Mouse (Mus musculus) testis, adult 2 months (tissue): ENCODE measurements around the gene St6galnac3. TPM values are rescaled to one million over a fixed set of nuclear protein-coding genes. Genes with fewer than 3 reads are reported as not detected.

Experiments
- H3K27ac ChIP-seq: fragments of 200-500 bp; 2 replicates; pipeline ENCODE4 v1.5.1; 2012; ENCODE audit warnings: low read depth, low read length; ENCODE audit not compliant: control insufficient read depth, insufficient read depth
- H3K27me3 ChIP-seq: fragments of 200-500 bp; 2 replicates; pipeline ENCODE4 v1.6.1; 2012; ENCODE audit warnings: mild to moderate bottlenecking, low read length, moderate library complexity; ENCODE audit not compliant: control insufficient read depth, insufficient read depth
- H3K36me3 ChIP-seq: fragments of 200-500 bp; 2 replicates; pipeline ENCODE4 v1.6.1; 2012; ENCODE audit warnings: mild to moderate bottlenecking, low read length; ENCODE audit not compliant: control insufficient read depth, insufficient read depth
- H3K4me1 ChIP-seq: fragments of 200-500 bp; 2 replicates; pipeline ENCODE4 v1.6.1; 2012; ENCODE audit warnings: low read length; ENCODE audit not compliant: control insufficient read depth, insufficient read depth
- H3K4me3 ChIP-seq: fragments of 200-500 bp; 2 replicates; pipeline ENCODE4 v1.5.1; 2012; ENCODE audit warnings: low read depth, mild to moderate bottlenecking, low read length, moderate library complexity, mixed read lengths; ENCODE audit not compliant: control insufficient read depth
- CTCF ChIP-seq: fragments of 200-500 bp; IDR thresholded peaks from 2 replicates; pipeline ENCODE4 v1.5.1; 2012; ENCODE audit warnings: low read depth, mild to moderate bottlenecking, inconsistent platforms, low read length, moderate library complexity; ENCODE audit not compliant: control insufficient read depth, insufficient read depth, insufficient replicate concordance
- POLR2A ChIP-seq: fragments of 200-500 bp; IDR thresholded peaks from 2 replicates; pipeline ENCODE4 v1.6.1; 2012; ENCODE audit warnings: low read depth, mild to moderate bottlenecking, inconsistent platforms, low read length, moderate library complexity; ENCODE audit not compliant: control insufficient read depth
- polyA plus RNA-seq: library from polyadenylated mRNA; depleted of rRNA; stranded (reverse); fragments of >200 nt; gene quantifications from 2 replicates; pipeline ENCODE4 v1.2.3, GENCODE M21; 2012; rRNA removed

The St6galnac3 gene
- 2.1 and 2.2 TPM in 2 replicates for polyA plus RNA-seq

DNA sequence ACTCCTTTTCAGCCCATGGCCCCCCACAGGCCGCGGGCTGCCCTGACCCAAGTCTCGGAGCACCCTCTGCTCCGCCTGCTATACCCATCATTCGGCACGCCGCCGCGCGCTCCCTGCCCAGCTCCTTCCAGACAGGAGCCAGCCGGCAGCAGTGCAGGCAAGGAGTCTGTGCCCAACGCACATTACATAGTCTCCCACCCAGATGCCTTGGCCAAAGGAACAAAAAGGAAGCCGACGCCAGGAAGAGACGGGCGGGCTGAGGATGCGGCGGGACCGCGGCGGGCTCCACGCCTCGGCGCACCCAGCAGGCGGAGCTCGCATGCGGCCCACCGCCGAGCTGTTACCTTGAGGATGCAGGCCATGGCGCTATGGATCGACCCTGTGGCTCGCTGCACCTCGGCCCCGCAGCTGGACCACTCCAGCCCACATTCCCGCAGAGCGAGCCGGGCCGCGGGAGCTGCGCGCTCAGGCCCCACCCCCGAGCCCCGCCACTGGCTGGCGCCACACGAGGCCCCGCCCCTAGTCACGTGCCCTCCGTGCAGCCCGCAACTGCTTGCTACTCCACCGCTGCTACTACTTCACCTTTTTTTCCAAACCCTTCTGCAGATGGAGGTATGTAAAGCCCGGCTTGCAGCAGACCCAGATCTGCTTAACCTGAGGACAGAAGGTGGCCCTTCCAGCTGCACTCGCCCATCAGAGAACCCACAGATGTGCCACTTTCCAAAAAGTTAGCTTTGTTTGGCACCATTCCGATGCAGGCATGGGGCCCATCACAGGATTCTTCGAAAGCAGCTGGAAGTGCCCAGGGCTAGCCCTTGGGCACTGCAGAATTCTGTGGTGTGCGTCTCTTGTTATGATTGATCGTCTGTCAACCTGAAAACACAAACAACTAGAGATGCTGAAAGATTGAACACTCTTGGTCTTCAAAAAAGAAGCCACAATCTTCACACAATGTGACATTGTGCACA, at the start of gene St6galnac3:
TSS of gene St6galnac3 (minus strand) at position 474 of the 968 bp plus-strand sequence.
- Histone ChIP-seq H3K4me1 (peaks cover 12% of the 10 kb centered on the region), H3K4me3 (peak within 1 kb of the TSS; percentile 87), H3K36me3 (no peaks in the 10 kb centered on the region), H3K27ac (no peak within 1 kb of the TSS), H3K27me3 (no peaks in the 10 kb centered on the region)
- TF ChIP-seq CTCF = no peak
- TF ChIP-seq POLR2A = no peak

DNA sequence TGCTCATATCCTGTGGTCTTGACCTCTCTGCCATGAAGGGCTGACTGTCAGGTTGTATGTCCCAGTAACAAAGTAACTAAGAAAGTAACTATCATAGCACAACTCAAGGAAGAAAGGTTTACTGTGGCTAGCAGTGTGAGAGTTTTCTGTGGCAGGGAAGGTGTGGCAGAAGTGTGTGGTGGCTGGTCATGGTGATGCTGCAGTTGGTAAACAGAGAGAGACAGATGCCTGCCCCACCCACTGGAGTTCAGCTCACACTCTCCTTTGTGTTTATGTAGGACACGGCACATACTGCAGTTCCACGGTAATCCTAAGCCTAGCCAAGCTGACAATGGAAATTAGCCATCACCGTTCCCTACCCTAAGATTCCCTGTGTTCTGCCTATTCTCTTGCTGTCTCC, 49.6 kb upstream of the St6galnac3 start:
- Histone ChIP-seq H3K4me1 (no peaks in the 10 kb centered on the region), H3K4me3 (no peak overlapping the region), H3K27ac (no peak overlapping the region), H3K36me3 (no peaks in the 10 kb centered on the region), H3K27me3 (no peaks in the 10 kb centered on the region)
- no peak for TF ChIP-seq POLR2A
- TF ChIP-seq CTCF = no peak

DNA sequence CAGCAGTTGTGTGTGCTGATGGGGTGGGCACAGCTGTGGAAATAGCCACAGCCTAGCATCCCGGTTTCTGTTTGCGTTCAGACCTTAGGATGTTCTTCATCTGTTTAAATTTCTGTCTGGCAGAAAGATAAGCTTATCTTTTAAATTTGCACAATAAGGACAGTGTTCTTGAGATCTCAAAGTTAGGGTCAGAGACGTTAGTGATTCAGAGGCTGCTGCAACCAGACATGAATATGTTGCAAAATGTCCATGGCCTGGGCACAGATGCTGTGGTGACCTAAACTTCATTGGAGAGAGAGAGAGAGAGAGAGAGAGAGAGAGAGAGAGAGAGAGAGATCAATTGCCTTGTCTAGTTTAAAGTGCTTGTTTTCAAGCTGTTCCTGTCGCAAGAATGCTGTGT, 46.5 kb upstream of the St6galnac3 start:
- Histone ChIP-seq H3K27ac (no peak overlapping the region), H3K4me1 (no peaks in the 10 kb centered on the region), H3K27me3 (no peaks in the 10 kb centered on the region), H3K36me3 (no peaks in the 10 kb centered on the region), H3K4me3 (no peak overlapping the region)
- TF ChIP-seq POLR2A = no peak
- no peak for TF ChIP-seq CTCF

DNA sequence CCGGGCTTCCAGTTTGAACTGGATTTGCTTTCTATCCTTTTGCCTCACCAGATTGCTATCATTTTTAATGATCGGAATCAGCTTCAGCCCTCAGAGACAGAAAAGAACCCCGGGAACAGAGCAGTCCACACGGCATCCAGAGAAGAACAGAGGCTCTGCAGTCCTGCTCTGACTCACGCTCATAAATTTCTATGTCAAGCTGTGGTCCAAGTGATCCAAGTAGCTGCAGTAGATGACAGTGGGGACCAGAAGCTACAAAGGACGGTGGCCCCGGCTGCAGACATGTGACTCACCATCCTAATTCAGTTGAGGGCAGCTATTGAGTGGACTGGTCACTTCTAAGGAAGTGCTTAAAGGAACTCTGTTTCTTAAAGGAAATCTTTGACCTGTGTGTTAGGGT, 45.6 kb upstream of the St6galnac3 start:
- no peak for TF ChIP-seq CTCF
- TF ChIP-seq POLR2A = no peak
- no peak overlapping the region for H3K27ac ChIP-seq

DNA sequence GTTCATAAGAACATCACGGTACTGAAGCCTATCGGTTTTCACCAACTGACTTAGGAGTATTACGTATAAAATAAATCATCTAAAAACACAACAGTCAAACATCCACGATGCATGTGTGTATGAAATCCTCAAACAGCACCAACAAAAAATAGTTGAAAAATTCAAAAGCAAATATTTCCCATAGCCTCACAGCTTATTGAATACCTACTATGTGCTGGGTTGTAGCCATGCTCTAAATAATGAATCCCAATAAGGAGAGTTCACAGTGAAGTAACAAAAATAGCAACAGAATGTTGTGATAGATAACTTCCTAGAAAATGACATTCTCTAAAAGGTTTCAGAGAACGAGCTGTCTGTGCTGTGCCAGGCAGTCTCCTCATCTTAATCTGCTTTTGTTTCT, 44.2 kb upstream of the St6galnac3 start:
- TF ChIP-seq CTCF (no peak), POLR2A (no peak)

More for the DNA sequence above, 45.6 kb upstream of the St6galnac3 start:
- Histone ChIP-seq H3K4me3 (no peak overlapping the region), H3K27me3 (no peaks in the 10 kb centered on the region), H3K36me3 (no peaks in the 10 kb centered on the region), H3K4me1 (no peaks in the 10 kb centered on the region)

DNA sequence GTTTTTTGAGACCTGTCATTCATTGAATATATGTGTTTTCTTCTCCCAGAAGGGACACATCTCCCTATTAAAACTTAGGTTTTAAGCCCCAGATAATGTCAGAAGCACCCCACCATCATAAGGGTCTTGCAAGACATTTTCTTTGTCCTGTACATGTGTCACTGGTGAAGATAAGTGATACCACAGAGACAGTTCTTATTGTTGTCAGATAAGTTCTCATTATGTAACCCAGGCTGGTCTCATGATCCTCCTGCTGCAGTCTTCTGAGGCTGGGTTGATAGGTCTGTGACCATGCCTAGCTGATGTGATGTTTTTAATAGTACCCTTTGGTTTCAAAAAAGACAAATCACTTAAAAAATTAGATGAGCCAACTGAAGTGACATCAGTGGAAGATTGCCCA, 40.2 kb upstream of the St6galnac3 start:
- Histone ChIP-seq H3K36me3 (no peaks in the 10 kb centered on the region), H3K27ac (no peak overlapping the region)
- TF ChIP-seq CTCF (no peak), POLR2A (no peak)

More for the DNA sequence above, 44.2 kb upstream of the St6galnac3 start:
- Histone ChIP-seq H3K36me3 (no peaks in the 10 kb centered on the region), H3K4me3 (no peak overlapping the region), H3K4me1 (no peaks in the 10 kb centered on the region), H3K27me3 (no peaks in the 10 kb centered on the region), H3K27ac (no peak overlapping the region)

DNA sequence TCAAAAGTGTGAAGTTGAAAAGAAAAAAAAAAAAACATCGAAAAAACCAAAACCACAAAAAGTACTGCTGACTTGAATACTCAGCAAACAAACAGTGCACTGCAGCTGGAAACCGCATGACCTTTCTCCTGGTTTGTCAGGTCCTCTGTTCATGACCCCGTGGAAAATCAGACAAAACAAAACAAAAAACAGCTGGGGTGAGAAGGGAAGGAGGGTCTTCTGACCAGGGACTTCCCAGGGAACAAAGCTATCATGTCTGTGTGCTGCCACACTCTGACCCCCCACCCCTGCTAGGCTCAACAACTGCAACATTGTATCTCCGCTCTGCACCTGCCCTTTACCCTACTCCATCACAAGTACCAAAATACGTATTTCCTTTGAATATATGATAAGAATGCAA, 39.8 kb upstream of the St6galnac3 start:
- TF ChIP-seq POLR2A (no peak), CTCF (no peak)
- no peak overlapping the region for H3K4me3 ChIP-seq
- H3K27ac ChIP-seq = no peak overlapping the region
- H3K36me3 ChIP-seq = no peaks in the 10 kb centered on the region
- H3K27me3 ChIP-seq = no peaks in the 10 kb centered on the region
- H3K4me1 ChIP-seq = no peaks in the 10 kb centered on the region

More for the DNA sequence above, 40.2 kb upstream of the St6galnac3 start:
- no peak overlapping the region for H3K4me3 ChIP-seq
- H3K4me1 ChIP-seq = no peaks in the 10 kb centered on the region
- H3K27me3 ChIP-seq = no peaks in the 10 kb centered on the region
